Mouse (Mus musculus) C2C12 (cell line): ENCODE measurements at regions not wholly inside any gene's neighbourhood (a gene's known extent, or its start where the extent isn't known, plus 50 kb on each side); places are given as distances from the start of the nearest gene placed in this dataset.

Experiments used
- H3K27me3 ChIP-seq: one replicate; pipeline ENCODE4 v1.6.1; 2011; ENCODE audit not compliant: control insufficient read depth, insufficient read depth, insufficient read length
- H3K36me3 ChIP-seq: one replicate; pipeline ENCODE4 v1.6.1; 2011; ENCODE audit not compliant: control insufficient read depth, insufficient read depth
- H3K4me3 ChIP-seq: one replicate; pipeline ENCODE4 v1.5.1; 2011; ENCODE audit warnings: mild to moderate bottlenecking, control low read depth; ENCODE audit not compliant: poor library complexity, insufficient read depth, severe bottlenecking
- H3K79me2 ChIP-seq: one replicate; pipeline ENCODE4 v1.6.1; 2011; ENCODE audit not compliant: control insufficient read depth, insufficient read depth
- H3K79me3 ChIP-seq: one replicate; pipeline ENCODE4 v1.6.1; 2011; ENCODE audit warnings: low read depth, control low read depth
- H3ac ChIP-seq: one replicate; pipeline ENCODE3; 2011; ENCODE audit warnings: low read depth; ENCODE audit not compliant: control insufficient read depth, insufficient read length
- CEBPB ChIP-seq: IDR thresholded peaks from one replicate; pipeline ENCODE4 v1.6.1; 2011; ENCODE audit warnings: low read depth, mild to moderate bottlenecking, control low read depth, moderate library complexity
- CTCF ChIP-seq: IDR thresholded peaks from one replicate; pipeline ENCODE4 v1.5.1; 2011; ENCODE audit not compliant: control insufficient read depth, insufficient read depth, insufficient read length
- FOSL1 ChIP-seq: IDR thresholded peaks from one replicate; pipeline ENCODE4 v1.8.0; 2011; ENCODE audit warnings: mild to moderate bottlenecking, low read length; ENCODE audit not compliant: poor library complexity, insufficient read depth, severe bottlenecking
- MAX ChIP-seq: IDR thresholded peaks from one replicate; pipeline ENCODE4 v1.6.1; 2011; ENCODE audit warnings: mild to moderate bottlenecking, control low read depth
- MYOD1 ChIP-seq: IDR thresholded peaks from one replicate; pipeline ENCODE4 v1.6.1; 2011; ENCODE audit warnings: low read depth; ENCODE audit not compliant: control insufficient read depth, insufficient read length
- MYOG ChIP-seq: IDR thresholded peaks from one replicate; pipeline ENCODE4 v1.6.1; 2011; ENCODE audit not compliant: control insufficient read depth, insufficient read length; ENCODE audit errors: extremely low read depth
- USF1 ChIP-seq: IDR thresholded peaks from one replicate; pipeline ENCODE4 v1.6.1; 2011; ENCODE audit warnings: low read depth, mild to moderate bottlenecking, control low read depth, moderate library complexity

GRCm38 (mm10) chr3:143835611-143836240, 369.3 kb downstream of the Lmo4 start:
- no peak overlapping the region for H3ac ChIP-seq
- no peaks in the 10 kb centered on the region for H3K79me2 ChIP-seq
- no peaks in the 10 kb centered on the region for H3K27me3 ChIP-seq
- no peaks in the 10 kb centered on the region for H3K36me3 ChIP-seq
- no peak overlapping the region for H3K4me3 ChIP-seq
- H3K79me3 ChIP-seq, result no peaks in the 10 kb centered on the region
- TF ChIP-seq MAX, result no peak
- TF ChIP-seq CTCF, result no peak
- no peak for TF ChIP-seq CEBPB
- no peak for TF ChIP-seq USF1
- TF ChIP-seq FOSL1, result no peak
- TF ChIP-seq MYOD1, result no peak
- no peak for TF ChIP-seq MYOG

GRCm38 (mm10) chr3:143834725-143835124, 370.3 kb downstream of the Lmo4 start:
- no peaks in the 10 kb centered on the region for H3K36me3 ChIP-seq
- H3K27me3 ChIP-seq, result no peaks in the 10 kb centered on the region
- H3K79me2 ChIP-seq, result no peaks in the 10 kb centered on the region
- no peak for TF ChIP-seq MYOG
- TF ChIP-seq CTCF, result no peak
- TF ChIP-seq USF1, result no peak
- TF ChIP-seq MYOD1, result no peak
- no peak for TF ChIP-seq CEBPB
- TF ChIP-seq FOSL1, result no peak
- TF ChIP-seq MAX, result no peak
- no peak overlapping the region for H3ac ChIP-seq
- no peaks in the 10 kb centered on the region for H3K79me3 ChIP-seq
- no peak overlapping the region for H3K4me3 ChIP-seq

- TF ChIP-seq FOSL1 (no peak), MYOD1 (no peak), CTCF (no peak), MAX (no peak), MYOG (no peak), USF1 (no peak), CEBPB (no peak)
- Histone ChIP-seq H3K79me3 (no peaks in the 10 kb centered on the region), H3K79me2 (no peaks in the 10 kb centered on the region)
Measured at GRCm38 (mm10) chr3:143823395-143823777, 381.6 kb downstream of the Lmo4 start.

DNA sequence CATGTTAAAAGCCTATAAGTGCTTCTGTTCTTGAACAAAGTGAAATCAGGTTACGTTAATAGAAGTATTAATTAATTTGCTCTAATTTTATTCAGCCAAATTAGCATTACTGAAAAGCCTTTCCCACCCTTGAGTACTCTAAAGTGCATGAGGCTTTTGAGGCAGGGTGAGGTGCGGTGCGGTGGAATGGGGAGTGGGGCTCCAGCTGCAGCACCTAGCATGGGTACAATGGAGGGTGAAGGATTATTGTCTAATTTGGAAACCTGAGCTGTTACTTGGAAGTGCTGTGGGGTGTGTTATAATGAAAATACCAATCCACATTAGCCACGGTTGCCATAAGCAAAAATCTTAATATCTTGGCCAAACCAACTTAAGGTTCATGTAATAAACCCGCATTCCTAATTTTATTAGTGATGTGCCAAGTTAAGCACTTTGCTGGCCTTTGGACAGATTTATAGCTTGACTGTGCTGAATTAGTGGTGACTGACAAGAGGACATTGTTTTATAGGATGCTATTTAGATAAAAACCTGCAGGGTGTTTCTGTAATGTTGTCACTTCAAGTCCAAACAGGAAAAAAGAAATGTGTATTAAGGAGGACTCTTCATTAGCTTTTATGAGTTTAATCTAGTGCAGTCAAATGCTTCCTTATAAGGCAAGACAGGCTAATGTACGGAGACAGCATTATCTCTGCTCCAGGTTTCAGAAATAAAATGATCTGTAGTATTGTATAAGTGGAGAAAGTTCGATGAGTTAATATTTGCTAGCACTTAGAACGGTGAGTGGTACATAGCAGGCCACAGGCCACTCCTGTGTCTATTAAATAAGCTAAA, 382.2 kb downstream of the Lmo4 start:
- H3K4me3 ChIP-seq, result no peak overlapping the region
- H3K36me3 ChIP-seq, result no peaks in the 10 kb centered on the region
- no peaks in the 10 kb centered on the region for H3K79me3 ChIP-seq
- H3ac ChIP-seq, result no peak overlapping the region
- no peaks in the 10 kb centered on the region for H3K27me3 ChIP-seq
- no peak for TF ChIP-seq CEBPB
- no peak for TF ChIP-seq CTCF
- no peak for TF ChIP-seq MAX
- no peak for TF ChIP-seq MYOD1
- no peak for TF ChIP-seq MYOG
- TF ChIP-seq USF1, result no peak
- TF ChIP-seq FOSL1, result no peak
- no peaks in the 10 kb centered on the region for H3K79me2 ChIP-seq

More at GRCm38 (mm10) chr3:143823395-143823777, 381.6 kb downstream of the Lmo4 start:
- no peaks in the 10 kb centered on the region for H3K27me3 ChIP-seq
- no peak overlapping the region for H3K4me3 ChIP-seq
- H3K36me3 ChIP-seq, result no peaks in the 10 kb centered on the region
- no peak overlapping the region for H3ac ChIP-seq

- Histone ChIP-seq H3K27me3 (no peaks in the 10 kb centered on the region), H3K79me3 (no peaks in the 10 kb centered on the region), H3ac (no peak overlapping the region), H3K4me3 (no peak overlapping the region), H3K79me2 (no peaks in the 10 kb centered on the region), H3K36me3 (no peaks in the 10 kb centered on the region)
- TF ChIP-seq MYOD1 (no peak), CTCF (no peak), CEBPB (no peak), MYOG (no peak), MAX (no peak), USF1 (no peak), FOSL1 (no peak)
Measured at GRCm38 (mm10) chr3:143807544-143807943, 397.5 kb downstream of the Lmo4 start.

GRCm38 (mm10) chr3:143806940-143807339, 398.1 kb downstream of the Lmo4 start:
- H3K79me3 ChIP-seq, result no peaks in the 10 kb centered on the region
- no peaks in the 10 kb centered on the region for H3K36me3 ChIP-seq
- H3K79me2 ChIP-seq, result no peaks in the 10 kb centered on the region
- H3K4me3 ChIP-seq, result no peak overlapping the region
- TF ChIP-seq USF1, result no peak
- TF ChIP-seq CTCF, result no peak
- no peak for TF ChIP-seq MYOG
- TF ChIP-seq CEBPB, result no peak
- no peak for TF ChIP-seq FOSL1
- TF ChIP-seq MAX, result no peak
- no peak for TF ChIP-seq MYOD1
- no peak overlapping the region for H3ac ChIP-seq
- no peaks in the 10 kb centered on the region for H3K27me3 ChIP-seq
